Mouse (Mus musculus) cerebellum, adult 2 months (tissue): ENCODE data around the gene Nudt14.

ENCODE experiments used
- CTCF ChIP-seq: fragments of 200-500 bp; IDR thresholded peaks from 2 replicates; pipeline ENCODE4 v1.5.1; 2011; ENCODE audit warnings: low read depth, mild to moderate bottlenecking, control low read depth, low read length, moderate library complexity, borderline replicate concordance; ENCODE audit not compliant: insufficient read depth
- POLR2A ChIP-seq: fragments of 200-500 bp; IDR thresholded peaks from 2 replicates; pipeline ENCODE4 v1.6.1; 2011; ENCODE audit warnings: low read length, control low read depth, borderline replicate concordance; ENCODE audit not compliant: insufficient read depth

- TF ChIP-seq CTCF (no peak), POLR2A (no peak)
Observed at GRCm38 (mm10) chr12:112916698-112917400, 25.1 kb downstream of the Nudt14 start.
